Mouse (Mus musculus): Measurements from ENCODE around the gene Fam72a.

DNA sequence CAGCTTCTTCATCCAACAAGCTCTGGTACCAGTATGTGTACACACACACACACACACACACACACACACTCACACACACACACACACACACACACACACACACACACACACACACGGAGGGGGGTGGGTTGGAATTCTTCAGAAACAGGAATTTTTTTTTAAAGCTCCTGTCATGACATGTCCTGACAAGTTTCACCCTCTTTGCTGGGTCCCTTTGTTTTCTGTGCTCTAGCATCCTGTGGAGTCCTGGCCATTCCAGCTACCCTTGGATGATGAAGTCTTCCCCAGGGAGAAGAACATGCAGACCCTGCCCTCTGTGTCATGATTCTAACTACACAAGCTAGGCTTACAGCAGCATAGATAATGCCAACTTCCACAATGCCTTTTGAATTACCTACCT, 13.5 kb upstream of the Fam72a start:
- no peak for TF ChIP-seq CTCF (IDR thresholded peaks at IDR 0.05; ENCODE audit: low read depth, low read length)
- TF ChIP-seq TAL1 (conservative IDR thresholded peaks at IDR 0.05; ENCODE audit: low read depth, low read length) = no peak
- TF ChIP-seq GATA1 (IDR thresholded peaks at IDR 0.05; ENCODE audit: borderline replicate concordance, low read length) = no peak

Measured in G1E (cell line).